Mouse (Mus musculus) thymus, adult 2 months (tissue): ENCODE measurements around the gene Caml. TPM values are rescaled to one million over a fixed set of nuclear protein-coding genes. Genes with fewer than 3 reads are reported as not detected.
A peak's percentile ranks its signal among the peaks of the same experiment; 100 is the strongest.
"Not testable (repeated sequence)": the region's sequence is repeated elsewhere in the genome, so short reads cannot be mapped to it uniquely, and the experiment has no call there.

Source experiments
- DNase-seq: peaks from one replicate; pipeline ENCODE4 v3.0.0; 2021
- H3K27ac ChIP-seq: fragments of 200-500 bp; 2 replicates; pipeline ENCODE4 v1.5.1; 2012; ENCODE audit warnings: low read length, control low read depth; ENCODE audit not compliant: control insufficient read depth, insufficient read depth
- H3K27me3 ChIP-seq: fragments of 200-500 bp; 2 replicates; pipeline ENCODE4 v1.6.1; 2012; ENCODE audit warnings: mild to moderate bottlenecking, low read length, moderate library complexity, mixed read lengths; ENCODE audit not compliant: control insufficient read depth, insufficient read depth
- H3K36me3 ChIP-seq: fragments of 200-500 bp; 2 replicates; pipeline ENCODE4 v1.6.1; 2012; ENCODE audit warnings: mild to moderate bottlenecking, low read length, moderate library complexity; ENCODE audit not compliant: control insufficient read depth, insufficient read depth
- H3K4me1 ChIP-seq: fragments of 200-500 bp; replicated peaks from 2 replicates; pipeline ENCODE4 v1.6.1; 2012; ENCODE audit warnings: low read length; ENCODE audit not compliant: control insufficient read depth, insufficient read depth
- H3K4me3 ChIP-seq: fragments of 200-500 bp; 2 replicates; pipeline ENCODE4 v1.5.1; 2012; ENCODE audit warnings: mild to moderate bottlenecking, low read length, control low read depth, moderate library complexity; ENCODE audit not compliant: control insufficient read depth, insufficient read depth
- CTCF ChIP-seq: fragments of 200-500 bp; IDR thresholded peaks from 2 replicates; pipeline ENCODE4 v1.5.1; 2012; ENCODE audit warnings: mild to moderate bottlenecking, control low read depth, low read length, moderate library complexity, borderline replicate concordance; ENCODE audit not compliant: control insufficient read depth, poor library complexity, insufficient read depth; ENCODE audit errors: extremely low read depth
- POLR2A ChIP-seq: fragments of 200-500 bp; IDR thresholded peaks from 2 replicates; pipeline ENCODE4 v1.6.1; 2012; ENCODE audit warnings: mild to moderate bottlenecking, low read length, control low read depth, moderate library complexity; ENCODE audit not compliant: control insufficient read depth, poor library complexity, insufficient read depth; ENCODE audit errors: extremely low read depth
- WGBS: fragments of 180-500 bp; shearing (Covaris S2); methylation state at CpG from one replicate; pipeline ENCODE4 v1.1.7; 2018; 5-methylcytosine and 5-hydroxymethylcytosine counted together
- polyA plus RNA-seq: library from polyadenylated mRNA; depleted of rRNA; stranded (reverse); fragments of >200 nt; gene quantifications from 2 replicates; pipeline ENCODE4 v1.2.3, GENCODE M21; 2012

The Caml gene
- polyA plus RNA-seq, 1 experiment = 17.8 TPM

DNA sequence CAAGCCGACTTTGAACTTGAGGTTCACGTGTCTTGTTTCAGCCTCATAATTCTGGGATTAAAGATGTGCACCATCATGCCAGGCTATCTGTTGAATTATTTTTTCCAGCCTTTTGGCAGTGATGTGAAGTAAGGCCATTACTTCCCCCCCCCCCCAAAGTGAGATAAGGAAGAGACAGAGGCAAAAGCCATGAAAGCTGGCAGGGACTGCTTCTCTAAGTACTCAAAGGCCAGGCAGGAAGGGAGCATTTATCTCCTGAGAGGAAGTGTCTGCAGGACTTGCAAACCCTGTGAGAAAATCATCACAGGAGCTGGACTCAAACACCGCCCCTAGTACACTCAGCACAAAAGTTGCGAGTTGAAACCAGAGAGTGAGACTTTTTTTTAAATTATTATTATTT lies 3.5 kb upstream of the Caml start:
- no peak for DNase-seq
- 95% methylated on average over 4 of the region's 4 CpGs for WGBS
- H3K27ac ChIP-seq = no peak overlapping the region
- no peak overlapping the region for H3K4me3 ChIP-seq
- no peaks in the 10 kb centered on the region for H3K27me3 ChIP-seq
- H3K36me3 ChIP-seq = no peaks in the 10 kb centered on the region
- TF ChIP-seq CTCF (no peak), POLR2A (no peak)
- peaks cover 10% of the 10 kb centered on the region for H3K4me1 ChIP-seq

- no peaks in the 10 kb centered on the region for H3K27me3 ChIP-seq
- no peak for DNase-seq
- H3K4me3 ChIP-seq = no peak overlapping the region
- H3K4me1 ChIP-seq = peaks cover 10% of the 10 kb centered on the region
- 85% methylated on average over 2 of the region's 2 CpGs for WGBS
- H3K36me3 ChIP-seq = no peaks in the 10 kb centered on the region
- H3K27ac ChIP-seq = no peak overlapping the region
- no peak for TF ChIP-seq CTCF
- TF ChIP-seq POLR2A = no peak
Measured at GRCm38 (mm10) chr13:55620275-55620674, 2.5 kb upstream of the Caml start.

GRCm38 (mm10) chr13:55622156-55622648 lies 603 bp upstream of the Caml start:
- H3K27me3 ChIP-seq, DNase-seq, H3K36me3 ChIP-seq, H3K27ac ChIP-seq, H3K4me1 ChIP-seq: not testable (repeated sequence)
- WGBS = 7% methylated on average over 20 of the region's 20 CpGs
- H3K4me3 ChIP-seq = peak overlapping the region; percentile 76

GRCm38 (mm10) chr13:55634639-55635127 lies 11.9 kb downstream of the Caml start, which contains the start of gene Ddx46:
Ddx46 (plus strand) TSS chr13:55635027.
- DNase-seq = peak; percentile 91
- H3K4me1 ChIP-seq = peaks cover 5% of the 10 kb centered on the region
- H3K36me3 ChIP-seq = peaks cover 14% of the 10 kb centered on the region
- peak; percentile 89 for TF ChIP-seq CTCF
- peak; percentile 75 for TF ChIP-seq POLR2A
- H3K27me3 ChIP-seq = no peaks in the 10 kb centered on the region
- WGBS = 6% methylated on average over 29 of the region's 30 CpGs
- H3K27ac ChIP-seq = no peak within 1 kb of the TSS
- peak within 1 kb of the TSS; percentile 88 for H3K4me3 ChIP-seq

DNA sequence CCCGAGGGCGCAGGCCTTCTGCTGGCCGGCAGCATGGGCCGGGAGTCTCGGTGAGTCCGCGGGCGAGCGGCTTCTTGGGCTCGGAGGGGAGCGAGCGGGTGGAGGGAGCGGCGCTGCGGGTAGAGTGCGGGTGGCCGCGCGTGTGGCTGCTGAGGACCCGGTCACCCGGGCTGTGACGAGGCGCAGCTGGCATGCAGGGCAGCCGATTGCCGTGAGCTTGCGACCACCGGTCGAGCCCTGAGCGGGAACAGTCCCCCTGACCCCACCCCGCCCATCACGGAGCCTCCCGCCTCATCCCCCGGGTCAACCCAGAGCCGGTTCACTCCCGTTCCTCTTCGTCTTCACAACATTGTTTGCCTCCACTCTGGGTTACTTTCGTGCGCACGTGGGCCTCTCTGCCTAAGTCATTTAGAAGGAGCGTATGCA lies 12.4 kb downstream of the Caml start:
- WGBS = under 1% methylated on average over 40 of the region's 40 CpGs
- Histone ChIP-seq H3K27ac (no peak overlapping the region), H3K36me3 (peaks cover 19% of the 10 kb centered on the region), H3K27me3 (no peaks in the 10 kb centered on the region), H3K4me1 (peaks cover 5% of the 10 kb centered on the region), H3K4me3 (peak overlapping the region; percentile 88)
- no peak; the same call in 1 of the 2 replicates for TF ChIP-seq POLR2A
- no peak; the same call in 1 of the 2 replicates for TF ChIP-seq CTCF
- no peak for DNase-seq

GRCm38 (mm10) chr13:55636185-55636983 lies 13.6 kb downstream of the Caml start:
- Histone ChIP-seq H3K4me1 (peaks cover 12% of the 10 kb centered on the region), H3K36me3 (peaks cover 27% of the 10 kb centered on the region), H3K27me3 (no peaks in the 10 kb centered on the region), H3K4me3 (no peak overlapping the region), H3K27ac (no peak overlapping the region)
- TF ChIP-seq CTCF = no peak
- no peak for TF ChIP-seq POLR2A
- 78% methylated on average over 14 of the region's 14 CpGs for WGBS
- no peak for DNase-seq
